Mouse (Mus musculus) spleen, postnatal 14 days (tissue): ENCODE results near the gene Gga1.

Experiments
- DNase-seq, 2 experiments: peaks; one replicate each; pipeline ENCODE4 v3.0.0; 2021 to 2022; ENCODE audit warnings: low spot score in 2 of 2

Gga1 gene

DNA sequence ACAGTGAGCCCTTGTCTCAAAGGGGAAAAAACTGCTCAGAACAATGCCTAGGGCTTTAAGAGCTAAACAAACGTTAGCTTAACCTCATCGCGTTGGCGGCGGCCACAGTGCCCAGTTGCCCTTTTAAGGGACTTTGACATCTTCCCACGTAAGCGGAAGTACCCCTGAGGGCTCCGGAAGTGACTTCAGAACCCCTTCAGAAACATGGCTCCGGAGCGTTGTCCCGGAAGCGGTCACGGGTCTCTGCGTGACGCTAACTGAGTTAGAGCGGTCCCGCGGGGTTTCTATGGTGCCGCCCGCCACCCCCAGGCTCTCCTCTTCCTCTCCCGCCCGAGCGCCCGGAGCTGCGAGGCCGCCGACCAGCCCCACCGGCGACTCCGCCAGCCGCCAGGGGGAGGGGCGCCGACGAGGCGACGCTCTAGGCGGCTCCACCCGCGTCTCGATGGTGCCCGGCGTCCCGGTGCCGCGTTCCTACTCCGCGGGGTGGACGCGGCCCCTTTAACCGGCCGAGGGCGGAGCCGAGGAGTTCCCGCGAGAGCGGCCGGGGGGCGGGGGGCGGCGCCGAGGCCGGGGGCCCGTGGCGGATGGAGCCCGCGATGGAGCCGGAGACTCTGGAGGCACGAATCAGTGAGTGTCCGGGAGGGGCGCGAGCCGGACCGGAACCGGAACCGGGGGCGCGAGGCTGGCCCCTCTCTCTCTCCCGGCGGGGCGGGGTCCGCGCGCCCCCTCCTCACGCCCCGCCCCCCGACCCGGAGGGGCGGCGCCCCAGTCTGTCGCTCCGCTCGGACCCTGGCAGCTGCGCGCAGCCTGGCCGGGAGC, at the start of gene Gga1:
Gene Gga1, plus strand, starts transcription at position 200 of the 819 bp plus-strand sequence.
- peak; percentile 75 to 85 for DNase-seq

- no peak for DNase-seq
Observed at GRCm38 (mm10) chr15:78828315-78828714, 48.7 kb upstream of the Gga1 start.

DNA sequence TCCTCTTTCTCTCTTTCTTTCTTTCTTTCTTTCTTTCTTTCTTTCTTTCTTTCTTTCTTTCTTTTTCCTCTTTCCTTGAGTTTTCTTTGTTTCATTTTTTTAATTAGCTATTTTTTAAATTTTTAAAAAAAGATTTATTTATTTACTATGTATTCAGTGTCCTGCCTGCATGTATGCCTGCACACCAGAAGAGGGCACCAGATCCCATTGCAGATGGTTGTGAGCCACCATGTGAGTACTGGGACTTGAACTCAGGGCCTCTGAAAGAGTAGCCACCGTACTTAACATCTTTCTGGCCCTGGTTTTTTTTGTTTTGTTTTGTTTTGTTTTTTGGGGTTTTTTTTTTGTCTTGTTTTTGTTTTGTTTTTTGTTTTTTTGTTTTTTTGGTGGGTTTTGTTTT, 47.4 kb upstream of the Gga1 start:
- no peak for DNase-seq

GRCm38 (mm10) chr15:78830742-78831719, 46.0 kb upstream of the Gga1 start:
- DNase-seq, result no peak

DNA sequence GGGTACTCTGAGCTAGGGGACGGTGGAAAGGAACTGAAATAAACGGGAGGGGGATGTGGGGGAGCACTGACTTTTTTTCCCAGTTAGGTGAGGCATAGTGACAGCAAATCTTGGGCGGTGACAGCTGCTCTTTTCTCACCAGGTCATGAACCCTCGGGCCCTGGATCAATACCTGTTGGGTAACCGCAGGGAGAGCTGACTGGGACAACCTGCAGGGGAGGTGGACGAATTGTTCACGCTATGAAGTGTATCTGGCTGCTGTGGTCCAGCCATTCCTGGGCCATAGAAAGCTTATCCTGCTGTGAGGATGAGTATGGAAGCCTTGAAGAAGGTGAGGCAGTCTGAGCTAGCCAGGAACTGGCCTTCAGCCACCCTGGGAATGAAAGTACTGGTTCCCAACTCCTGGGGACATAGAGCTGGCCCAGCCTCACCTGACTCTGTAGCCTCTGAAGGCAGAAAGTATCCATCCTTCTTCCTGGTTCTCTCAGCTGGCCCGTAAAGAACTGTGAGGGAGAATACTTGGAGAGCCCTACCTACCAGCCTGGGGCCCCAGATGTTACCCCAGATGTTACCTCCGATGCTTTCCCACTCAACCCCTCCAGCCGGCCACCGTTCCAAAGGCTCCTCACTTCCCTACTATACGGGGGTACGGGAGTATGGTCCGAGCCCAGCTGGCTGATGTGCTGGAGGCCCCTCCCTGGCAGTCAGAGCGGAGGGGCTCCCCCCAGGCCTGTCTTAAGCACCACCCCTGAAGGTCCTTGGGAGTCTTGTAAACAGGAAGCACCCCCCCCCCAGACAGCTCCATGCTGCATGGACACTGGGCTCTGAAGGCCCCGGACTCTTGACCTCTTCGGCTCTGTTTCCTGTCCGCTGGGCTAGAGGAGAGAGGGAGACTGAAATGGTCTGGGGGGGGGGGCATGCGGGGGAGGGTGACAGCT, 45.0 kb upstream of the Gga1 start:
- DNase-seq, result no peak

DNA sequence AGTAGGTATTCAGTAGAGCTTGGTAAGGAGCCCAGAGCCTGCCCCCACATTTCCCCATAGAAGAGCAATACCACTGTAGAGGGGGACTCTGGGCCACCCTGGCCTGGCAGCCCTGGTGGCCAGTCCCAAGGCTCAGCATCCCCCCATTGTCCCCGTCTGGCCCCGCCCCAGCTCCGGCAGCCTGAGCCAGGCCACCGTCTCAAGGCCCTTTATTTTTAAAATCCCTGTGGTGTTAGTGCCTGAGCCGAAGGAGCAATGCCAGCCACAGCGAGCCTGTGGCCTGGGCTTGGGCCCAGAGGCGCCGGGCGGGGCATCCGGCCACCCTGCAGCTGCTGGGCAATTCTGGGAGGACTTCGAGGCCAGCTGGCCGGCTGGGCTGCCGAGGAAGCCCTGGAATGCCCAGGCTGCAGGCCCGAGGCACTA, 44.3 kb upstream of the Gga1 start:
- DNase-seq, result no peak

- DNase-seq, result no peak
Observed at GRCm38 (mm10) chr15:78833582-78833981, 43.4 kb upstream of the Gga1 start.

GRCm38 (mm10) chr15:78834233-78835005, 42.6 kb upstream of the Gga1 start:
- DNase-seq, result no peak

DNA sequence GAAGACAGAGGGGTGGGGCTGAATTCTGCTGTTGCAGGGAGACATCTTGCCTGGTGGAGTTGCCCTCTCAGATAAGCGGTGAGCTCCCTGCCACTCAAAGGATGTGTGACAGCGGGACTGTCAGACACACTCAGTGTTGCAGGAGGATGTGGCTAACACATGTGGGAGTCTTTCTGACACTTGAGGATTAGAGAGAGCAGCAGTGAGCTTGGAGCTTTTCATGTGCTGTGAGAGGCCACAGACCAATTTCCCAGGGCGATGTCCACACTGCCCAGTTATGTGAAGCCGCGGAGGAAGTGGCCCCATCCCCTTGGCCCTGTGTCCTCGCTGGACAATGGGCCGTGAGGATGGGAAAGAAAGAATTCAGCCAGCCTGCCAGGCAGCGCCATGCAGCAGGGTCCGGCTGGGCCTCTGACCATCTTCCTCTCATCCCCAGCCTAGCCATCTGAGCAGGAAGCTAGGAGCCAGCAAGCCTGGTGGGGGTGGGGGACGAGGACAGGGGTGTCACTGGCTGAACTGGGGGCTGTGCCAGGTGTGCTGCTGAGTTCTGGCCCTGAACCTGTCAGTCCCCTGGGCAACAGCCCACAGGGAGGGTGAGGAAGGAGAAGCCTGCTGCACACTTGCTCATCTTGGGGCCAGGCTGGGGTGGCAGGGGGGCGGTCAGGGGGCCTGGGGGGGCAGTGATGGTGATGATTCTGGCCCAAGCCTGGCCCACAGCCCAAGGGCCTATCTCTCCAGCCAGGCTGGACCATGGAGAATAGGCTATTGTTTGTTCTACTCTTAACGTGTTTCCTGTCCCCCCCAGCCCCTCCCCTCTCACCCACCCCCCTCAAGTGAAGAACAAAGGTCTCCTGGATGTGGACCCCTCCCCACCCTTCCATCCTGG, 41.5 kb upstream of the Gga1 start:
- DNase-seq, result no peak

DNA sequence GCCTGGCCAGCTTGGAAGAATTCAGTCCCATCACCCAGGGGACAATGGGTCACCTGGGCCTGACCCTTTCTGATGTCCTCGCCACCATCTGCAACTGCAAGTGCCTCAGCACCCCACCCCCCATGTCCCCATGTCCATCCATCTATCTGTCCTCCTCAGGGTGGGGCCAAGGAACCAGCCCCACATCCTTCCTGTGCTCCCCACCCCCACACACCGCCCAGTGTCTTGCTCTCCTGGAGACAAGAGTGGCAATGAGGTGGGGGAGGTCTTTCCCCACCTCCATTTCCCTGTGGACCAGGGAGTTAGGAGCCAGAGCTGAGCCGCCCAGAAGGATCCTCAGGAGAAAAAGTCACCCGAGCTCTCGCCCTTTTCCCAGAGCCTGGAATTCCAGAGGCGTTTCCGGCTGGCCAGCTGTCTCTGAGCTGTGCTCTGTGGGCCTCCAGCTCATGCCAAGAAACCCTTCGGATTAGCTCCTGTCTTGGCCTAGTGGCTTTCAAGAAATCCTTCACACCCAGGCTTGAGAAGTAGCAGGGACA, 40.8 kb upstream of the Gga1 start:
- DNase-seq, result no peak

DNA sequence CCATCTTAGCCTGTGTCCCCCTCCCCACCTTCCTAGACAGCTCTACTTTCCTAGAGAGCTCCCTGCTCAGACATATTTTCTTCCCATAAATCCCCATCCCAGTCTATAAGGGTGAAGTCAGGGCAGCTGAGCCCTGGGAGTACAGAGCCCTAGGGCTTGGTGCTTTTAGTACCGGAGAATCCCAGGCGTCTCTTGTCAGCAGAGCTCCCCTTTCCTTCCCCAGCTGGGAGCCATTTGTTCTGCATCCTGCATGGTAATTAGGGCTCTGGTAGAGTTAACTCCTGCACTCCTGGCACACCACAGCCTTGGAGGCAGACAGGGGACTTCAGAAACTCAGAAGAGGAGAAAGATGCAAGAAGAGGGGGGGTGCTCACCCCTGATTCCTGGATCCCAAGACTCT, 37.2 kb upstream of the Gga1 start:
- DNase-seq, result no peak

DNA sequence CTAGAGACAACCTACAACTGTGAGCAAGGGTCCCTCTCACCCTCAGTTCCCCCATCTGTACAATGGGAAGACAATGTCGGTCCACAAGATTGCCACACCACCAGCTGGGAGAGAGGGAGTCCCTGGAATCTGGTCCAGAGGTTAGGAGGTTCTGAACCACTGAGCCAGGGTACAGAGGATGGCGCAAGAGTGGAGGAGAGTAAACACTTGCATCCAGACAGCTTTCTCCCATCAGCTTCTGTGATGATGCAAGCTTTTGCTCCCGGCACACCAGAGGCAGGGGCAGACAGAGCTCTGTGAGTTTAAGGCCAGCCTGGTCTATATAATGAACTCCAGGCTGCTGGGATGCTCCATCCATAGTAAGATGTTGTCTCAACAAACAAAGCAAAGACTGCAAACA, 36.7 kb upstream of the Gga1 start:
- DNase-seq, result no peak

DNA sequence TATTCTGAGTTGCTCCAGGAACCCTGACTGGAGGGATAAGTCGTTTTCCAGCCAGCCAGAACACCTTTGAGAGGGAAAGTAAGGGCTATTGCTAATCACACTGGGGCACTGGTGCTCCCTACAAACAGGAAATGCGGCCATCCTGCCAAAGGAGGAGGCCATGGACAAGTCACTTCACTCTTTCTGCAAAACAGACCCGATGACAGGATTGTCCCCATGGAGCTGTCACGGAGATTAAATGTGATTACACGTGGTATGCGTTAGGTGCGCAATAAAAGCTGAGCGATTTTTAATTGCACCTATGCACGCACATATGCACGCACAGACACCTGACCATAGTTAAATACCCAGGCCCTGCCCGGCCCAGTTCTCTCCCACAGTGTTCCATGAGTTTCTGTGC, 36.2 kb upstream of the Gga1 start:
- DNase-seq, result no peak

GRCm38 (mm10) chr15:78841161-78841790, 35.7 kb upstream of the Gga1 start:
- no peak for DNase-seq

- DNase-seq, result no peak
Observed at GRCm38 (mm10) chr15:78842371-78843163, 34.4 kb upstream of the Gga1 start, which contains the start of gene Cdc42ep1. Gene Cdc42ep1 (plus strand): TSS chr15:78842624.

- no peak for DNase-seq
Observed at GRCm38 (mm10) chr15:78843581-78844469, 33.2 kb upstream of the Gga1 start.

DNA sequence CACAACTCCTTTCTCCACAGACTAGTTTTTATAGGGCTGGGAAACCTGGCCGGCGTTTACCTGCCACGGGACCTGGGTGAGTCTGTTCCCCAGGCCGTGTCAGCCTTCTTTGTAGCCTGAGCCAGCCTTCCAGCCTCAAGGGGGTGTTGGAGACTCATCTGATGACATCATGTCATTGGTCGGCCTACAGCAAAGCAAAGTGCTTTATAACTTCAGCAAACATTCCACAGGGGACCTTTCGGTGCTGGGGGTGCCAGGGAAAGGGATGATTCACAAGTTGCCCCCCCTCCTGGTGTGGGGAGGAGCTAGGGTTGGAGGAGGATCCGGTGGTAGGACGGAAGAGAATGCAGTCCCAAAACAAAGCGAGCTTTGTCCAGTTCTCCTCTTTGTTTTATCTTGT, 32.2 kb upstream of the Gga1 start:
- DNase-seq, result no peak
